ENCODE assay signal across 19 mouse cellular contexts in the genomic region with DNA sequence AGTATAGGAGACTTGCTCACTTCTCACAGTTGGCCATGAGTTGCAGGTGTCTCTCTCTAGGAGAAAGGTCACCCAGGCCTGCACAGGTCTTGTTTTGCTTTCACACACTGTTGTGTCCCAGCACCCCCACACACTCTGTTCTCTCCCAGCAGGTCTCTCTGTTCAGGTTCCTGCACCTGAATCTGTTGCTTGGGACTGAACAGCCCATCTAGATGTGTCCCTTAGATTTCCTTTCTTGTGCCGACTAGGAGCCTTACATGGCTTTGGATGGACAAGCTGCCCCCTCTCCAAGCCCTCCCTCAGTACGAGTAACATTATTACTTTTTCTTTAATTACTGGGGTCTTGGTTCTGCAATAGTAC. TPM values are rescaled to one million over a fixed set of nuclear protein-coding genes. Genes with fewer than 3 reads are reported as not detected.
DNase-seq lines count a peak whose midpoint lies in the region; ATAC-seq and TF ChIP-seq lines count a peak whose summit lies in the region.
"Had no signal": no experiment of that assay in that cellular context is flagged by ENCODE, and none has a peak within 500 bp of the region (broad histone marks: within the 10 kb centered on the region; RNA-seq: fewer than 3 reads in every experiment).

No protein-coding gene starts in this region.

- peaks cover 53% of the 10 kb centered on the region for H3K36me3 ChIP-seq in forebrain, embryonic 14.5 days (ENCODE audit: control insufficient read depth, insufficient read depth, low read length)
- peaks cover 69% of the 10 kb centered on the region for H3K36me3 ChIP-seq in forebrain, embryonic 13.5 days (ENCODE audit: poor library complexity, severe bottlenecking)
- H3K36me3 ChIP-seq in hindbrain, postnatal 0 days (ENCODE audit: insufficient read depth, low read length) = peaks cover 18% of the 10 kb centered on the region; the same call in 1 of the 2 replicates
- peaks cover 11% of the 10 kb centered on the region for H3K36me3 ChIP-seq in hindbrain, embryonic 16.5 days (ENCODE audit: control insufficient read depth, insufficient read depth, low read length)
- H3K36me3 ChIP-seq in midbrain, embryonic 13.5 days = peaks cover 62% of the 10 kb centered on the region
- H3K36me3 ChIP-seq in midbrain, embryonic 14.5 days (ENCODE audit: control insufficient read depth, insufficient read depth, low read length) = peaks cover 64% of the 10 kb centered on the region
- H3K36me3 ChIP-seq in midbrain, postnatal 0 days (ENCODE audit: insufficient read depth, low read length) = peaks cover 33% of the 10 kb centered on the region
- H3K36me3 ChIP-seq: intestine, embryonic 15.5 days; liver, embryonic 13.5 days had no signal

- H3K4me3 ChIP-seq in forebrain, embryonic 14.5 days (ENCODE audit: low read depth, low read length) = no peak overlapping the region
- no peak overlapping the region for H3K4me3 ChIP-seq in forebrain, embryonic 13.5 days
- H3K4me3 ChIP-seq in hindbrain, postnatal 0 days (ENCODE audit: low read length) = no peak overlapping the region
- no peak overlapping the region for H3K4me3 ChIP-seq in hindbrain, embryonic 16.5 days (ENCODE audit: low read length)
- H3K4me3 ChIP-seq in midbrain, embryonic 13.5 days (replicated peaks) = no peak overlapping the region
- no peak overlapping the region for H3K4me3 ChIP-seq in midbrain, embryonic 14.5 days (replicated peaks; ENCODE audit: low read depth, low read length)
- H3K4me3 ChIP-seq in midbrain, postnatal 0 days (ENCODE audit: low read depth, low read length) = no peak overlapping the region
- H3K4me3 ChIP-seq: embryonic facial prominence, embryonic 10.5 days; embryonic facial prominence, embryonic 15.5 days; hindbrain, embryonic 15.5 days; intestine, embryonic 15.5 days; limb, embryonic 10.5 days; limb, embryonic 15.5 days; liver, embryonic 13.5 days; neural tube, embryonic 12.5 days had no signal

- TF ChIP-seq CTCF in hindbrain, postnatal 0 days (IDR thresholded peaks at IDR 0.05; ENCODE audit: low read depth) = no peak
- TF ChIP-seq CTCF in midbrain, postnatal 0 days (IDR thresholded peaks at IDR 0.05) = no peak

- H3K9me3 ChIP-seq in forebrain, embryonic 14.5 days (replicated peaks; ENCODE audit: control insufficient read depth, low read length) = no peaks in the 10 kb centered on the region
- no peaks in the 10 kb centered on the region for H3K9me3 ChIP-seq in forebrain, embryonic 13.5 days (replicated peaks)
- H3K9me3 ChIP-seq in hindbrain, postnatal 0 days (ENCODE audit: low read length) = no peaks in the 10 kb centered on the region
- no peaks in the 10 kb centered on the region for H3K9me3 ChIP-seq in hindbrain, embryonic 16.5 days (ENCODE audit: control insufficient read depth, low read length)
- no peaks in the 10 kb centered on the region for H3K9me3 ChIP-seq in midbrain, embryonic 13.5 days
- H3K9me3 ChIP-seq in midbrain, embryonic 14.5 days (ENCODE audit: control insufficient read depth, low read length) = no peaks in the 10 kb centered on the region
- H3K9me3 ChIP-seq in midbrain, postnatal 0 days (ENCODE audit: low read length) = no peaks in the 10 kb centered on the region
- H3K9me3 ChIP-seq: embryonic facial prominence, embryonic 10.5 days; embryonic facial prominence, embryonic 15.5 days; G1E; hindbrain, embryonic 15.5 days; intestine, embryonic 15.5 days; limb, embryonic 10.5 days; limb, embryonic 15.5 days; liver, embryonic 13.5 days; neural tube, embryonic 12.5 days had no signal

- H3K4me2 ChIP-seq in forebrain, embryonic 14.5 days (ENCODE audit: low read length) = no peak overlapping the region
- no peak overlapping the region for H3K4me2 ChIP-seq in forebrain, embryonic 13.5 days
- H3K4me2 ChIP-seq in hindbrain, postnatal 0 days (ENCODE audit: low read depth, low read length) = no peak overlapping the region
- H3K4me2 ChIP-seq in hindbrain, embryonic 16.5 days (ENCODE audit: low read length) = no peak overlapping the region
- no peak overlapping the region for H3K4me2 ChIP-seq in midbrain, embryonic 13.5 days (replicated peaks)
- H3K4me2 ChIP-seq in midbrain, embryonic 14.5 days (ENCODE audit: low read length) = no peak overlapping the region
- no peak overlapping the region for H3K4me2 ChIP-seq in midbrain, postnatal 0 days (ENCODE audit: low read depth, low read length, poor library complexity, severe bottlenecking)
- H3K4me2 ChIP-seq: embryonic facial prominence, embryonic 15.5 days; heart, embryonic 11.5 days; hindbrain, embryonic 15.5 days; intestine, embryonic 15.5 days; limb, embryonic 15.5 days; liver, embryonic 13.5 days; neural tube, embryonic 12.5 days had no signal

- no peaks in the 10 kb centered on the region for H3K27me3 ChIP-seq in forebrain, embryonic 14.5 days (replicated peaks; ENCODE audit: control insufficient read depth, insufficient read depth, low read length)
- no peaks in the 10 kb centered on the region for H3K27me3 ChIP-seq in forebrain, embryonic 13.5 days
- H3K27me3 ChIP-seq in hindbrain, postnatal 0 days (ENCODE audit: insufficient read depth, low read length) = no peaks in the 10 kb centered on the region
- H3K27me3 ChIP-seq in hindbrain, embryonic 16.5 days (replicated peaks; ENCODE audit: control insufficient read depth, insufficient read depth, low read length) = no peaks in the 10 kb centered on the region
- H3K27me3 ChIP-seq in midbrain, embryonic 13.5 days = no peaks in the 10 kb centered on the region
- no peaks in the 10 kb centered on the region for H3K27me3 ChIP-seq in midbrain, embryonic 14.5 days (ENCODE audit: control insufficient read depth, insufficient read depth, low read length)
- H3K27me3 ChIP-seq in midbrain, postnatal 0 days (ENCODE audit: insufficient read depth, low read length) = no peaks in the 10 kb centered on the region
- H3K27me3 ChIP-seq: embryonic facial prominence, embryonic 15.5 days; hindbrain, embryonic 15.5 days; intestine, embryonic 15.5 days; limb, embryonic 15.5 days; liver, embryonic 13.5 days; neural tube, embryonic 12.5 days had no signal

- WGBS in forebrain, embryonic 14.5 days = 86% methylated on average over 2 of the region's 2 CpGs
- WGBS in forebrain, embryonic 13.5 days = 97% methylated on average over 2 of the region's 2 CpGs
- WGBS in hindbrain, postnatal 0 days = 93% methylated on average over 2 of the region's 2 CpGs
- 91% methylated on average over 2 of the region's 2 CpGs for WGBS in hindbrain, embryonic 16.5 days
- 93% methylated on average over 2 of the region's 2 CpGs for WGBS in midbrain, embryonic 13.5 days
- WGBS in midbrain, embryonic 14.5 days = 87% methylated on average over 2 of the region's 2 CpGs
- 91% methylated on average over 2 of the region's 2 CpGs for WGBS in midbrain, postnatal 0 days

- no peak for DNase-seq in forebrain, embryonic 14.5 days (ENCODE audit: low spot score)
- no peak for DNase-seq in hindbrain, postnatal 0 days (ENCODE audit: low spot score)
- DNase-seq in midbrain, embryonic 14.5 days = no peak
- DNase-seq in midbrain, postnatal 0 days (ENCODE audit: low spot score) = no peak
- no peak for DNase-seq in thymus, postnatal 4 days
- DNase-seq: gastrocnemius, postnatal 25 days; liver, embryonic 13.5 days had no signal

- H3K27ac ChIP-seq in forebrain, embryonic 14.5 days (ENCODE audit: low read depth, low read length) = no peak overlapping the region
- no peak overlapping the region for H3K27ac ChIP-seq in forebrain, embryonic 13.5 days
- no peak overlapping the region for H3K27ac ChIP-seq in hindbrain, postnatal 0 days
- H3K27ac ChIP-seq in hindbrain, embryonic 16.5 days (ENCODE audit: low read depth, low read length) = no peak overlapping the region
- no peak overlapping the region for H3K27ac ChIP-seq in midbrain, embryonic 13.5 days
- H3K27ac ChIP-seq in midbrain, embryonic 14.5 days (replicated peaks; ENCODE audit: low read depth, low read length) = no peak overlapping the region
- H3K27ac ChIP-seq in midbrain, postnatal 0 days (ENCODE audit: low read depth, low read length) = no peak overlapping the region
- H3K27ac ChIP-seq: embryonic facial prominence, embryonic 10.5 days; embryonic facial prominence, embryonic 15.5 days; hindbrain, embryonic 15.5 days; intestine, embryonic 15.5 days; limb, embryonic 10.5 days; limb, embryonic 15.5 days; liver, embryonic 13.5 days; neural tube, embryonic 12.5 days had no signal

- no peak overlapping the region for H3K9ac ChIP-seq in forebrain, embryonic 14.5 days (ENCODE audit: low read length)
- H3K9ac ChIP-seq in forebrain, embryonic 13.5 days = no peak overlapping the region
- no peak overlapping the region for H3K9ac ChIP-seq in hindbrain, postnatal 0 days (replicated peaks; ENCODE audit: low read length)
- H3K9ac ChIP-seq in hindbrain, embryonic 16.5 days (ENCODE audit: low read depth, low read length) = no peak overlapping the region
- H3K9ac ChIP-seq in midbrain, embryonic 13.5 days (replicated peaks) = no peak overlapping the region
- no peak overlapping the region for H3K9ac ChIP-seq in midbrain, embryonic 14.5 days (replicated peaks; ENCODE audit: low read length)
- no peak overlapping the region for H3K9ac ChIP-seq in midbrain, postnatal 0 days (replicated peaks; ENCODE audit: low read length, poor library complexity, severe bottlenecking)
- H3K9ac ChIP-seq: embryonic facial prominence, embryonic 15.5 days; hindbrain, embryonic 15.5 days; intestine, embryonic 15.5 days; limb, embryonic 15.5 days; liver, embryonic 13.5 days; neural tube, embryonic 12.5 days had no signal

- peak; percentile 29; the same call in 1 of the 2 replicates for ATAC-seq in forebrain, embryonic 14.5 days
- ATAC-seq in forebrain, embryonic 13.5 days = no peak
- peak; percentile 18; the same call in 1 of the 2 replicates for ATAC-seq in hindbrain, postnatal 0 days
- no peak for ATAC-seq in hindbrain, embryonic 16.5 days
- ATAC-seq in midbrain, embryonic 13.5 days = peak; percentile 55; the same call in 1 of the 2 replicates
- no peak for ATAC-seq in midbrain, embryonic 14.5 days (ENCODE audit: low FRiP score, low TSS enrichment)
- ATAC-seq in midbrain, postnatal 0 days (ENCODE audit: low FRiP score) = peak; percentile 11; the same call in 1 of the 2 replicates

- H3K4me1 ChIP-seq in forebrain, embryonic 14.5 days (ENCODE audit: control insufficient read depth, insufficient read depth, low read length) = no peaks in the 10 kb centered on the region
- H3K4me1 ChIP-seq in forebrain, embryonic 13.5 days = no peaks in the 10 kb centered on the region
- no peaks in the 10 kb centered on the region for H3K4me1 ChIP-seq in hindbrain, postnatal 0 days (ENCODE audit: insufficient read depth, low read length)
- H3K4me1 ChIP-seq in hindbrain, embryonic 16.5 days (ENCODE audit: control insufficient read depth, insufficient read depth, low read depth, low read length) = no peaks in the 10 kb centered on the region; the same call in 1 of the 2 replicates
- no peaks in the 10 kb centered on the region for H3K4me1 ChIP-seq in midbrain, embryonic 13.5 days (replicated peaks)
- no peaks in the 10 kb centered on the region for H3K4me1 ChIP-seq in midbrain, embryonic 14.5 days (ENCODE audit: control insufficient read depth, insufficient read depth, low read length)
- no peaks in the 10 kb centered on the region for H3K4me1 ChIP-seq in midbrain, postnatal 0 days (ENCODE audit: insufficient read depth, low read length)
- H3K4me1 ChIP-seq: embryonic facial prominence, embryonic 10.5 days; hindbrain, embryonic 15.5 days; intestine, embryonic 15.5 days; liver, embryonic 13.5 days; neural tube, embryonic 12.5 days had no signal

RNA-seq across cellular contexts. Expression of a gene that starts 59.7 kb away (rescaled TPM):
- polyA plus RNA-seq in forebrain, embryonic 14.5 days (2014; fragmentation: Nextera tagmentation; extraction: Ambion mirVana) = 52.8 and 55.4 TPM in 2 replicates
- polyA plus RNA-seq in forebrain, embryonic 13.5 days (2015; fragmentation: Nextera tagmentation; extraction: Ambion mirVana) = 42.8 and 47.8 TPM in 2 replicates
- total RNA-seq in hindbrain, postnatal 0 days (2014; rRNA removed) = 25.1 and 27.2 TPM in 2 replicates
- 38.5 and 40.8 TPM in 2 replicates for polyA plus RNA-seq in hindbrain, postnatal 0 days (2015; fragmentation: Nextera tagmentation; extraction: Ambion mirVana)
- 44.8 and 53.0 TPM in 2 replicates for polyA plus RNA-seq in hindbrain, embryonic 16.5 days (2015; fragmentation: Nextera tagmentation; extraction: Ambion mirVana)
- 55.3 and 58.3 TPM in 2 replicates for polyA plus RNA-seq in midbrain, embryonic 13.5 days (2015; fragmentation: Nextera tagmentation; extraction: Ambion mirVana)
- 41.7 and 62.2 TPM in 2 replicates for polyA plus RNA-seq in midbrain, embryonic 14.5 days (2014; fragmentation: Nextera tagmentation; extraction: Ambion mirVana)
- total RNA-seq in midbrain, postnatal 0 days (2014; rRNA removed) = 31.1 and 33.7 TPM in 2 replicates
- 43.7 and 46.2 TPM in 2 replicates for polyA plus RNA-seq in midbrain, postnatal 0 days (2015; fragmentation: Nextera tagmentation; extraction: Ambion mirVana)

Comparison
In these comparisons a context has a peak if more than half of its experiments do, and no peak if none do; other contexts are left out.
1. ATAC-seq: peak in forebrain, embryonic 14.5 days (single experiment), hindbrain, postnatal 0 days (single experiment), midbrain, embryonic 13.5 days (single experiment) and midbrain, postnatal 0 days (single experiment); none in forebrain, embryonic 13.5 days (single experiment), hindbrain, embryonic 16.5 days (single experiment) and midbrain, embryonic 14.5 days (single experiment).